In the genomic region with DNA sequence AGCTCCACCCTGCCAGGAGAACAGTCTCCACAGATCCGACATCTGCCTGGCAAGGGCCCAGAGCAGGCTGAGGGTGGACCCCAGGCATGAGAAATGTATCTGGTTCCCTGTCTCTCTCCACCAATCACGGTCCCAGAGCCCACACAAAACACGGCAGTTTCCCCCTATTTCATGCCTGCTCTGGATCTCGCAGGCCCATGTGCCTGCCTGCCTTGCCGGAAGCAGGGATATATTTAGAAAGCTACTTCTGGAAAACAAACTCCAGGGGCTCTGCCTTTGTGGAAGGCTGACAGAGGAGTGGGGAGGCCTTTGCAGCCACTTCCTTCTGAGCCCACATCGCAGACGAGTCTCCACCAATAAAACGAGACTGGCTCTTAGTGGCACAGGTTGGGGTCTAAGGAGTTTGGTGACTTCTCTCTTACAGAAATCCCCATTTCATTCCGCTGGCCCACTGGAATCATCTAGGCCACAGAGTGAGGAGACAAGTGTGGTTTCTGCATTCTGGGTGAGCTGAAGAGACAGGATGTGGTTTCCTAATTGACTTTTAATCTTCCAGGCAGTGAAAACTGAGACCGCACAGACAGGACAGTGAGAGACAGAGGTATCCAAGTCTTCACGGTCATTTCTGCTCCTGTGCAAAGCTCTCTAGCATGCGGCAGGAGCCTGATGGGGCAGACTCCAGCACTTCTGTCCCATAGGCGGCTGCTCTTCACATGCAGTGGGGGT, we compare ENCODE assay signal across 8 mouse cellular contexts. TPM values are rescaled to one million over a fixed set of nuclear protein-coding genes. Genes with fewer than 3 reads are reported as not detected.
DNase-seq lines count a peak whose midpoint lies in the region; ATAC-seq and TF ChIP-seq lines count a peak whose summit lies in the region.

No protein-coding gene starts in this region.

- H3K27me3 ChIP-seq in forebrain, embryonic 15.5 days, result no peaks in the 10 kb centered on the region
- no peaks in the 10 kb centered on the region for H3K27me3 ChIP-seq in hindbrain, postnatal 0 days (ENCODE audit: insufficient read depth, low read length)
- H3K27me3 ChIP-seq in midbrain, embryonic 15.5 days (replicated peaks), result no peaks in the 10 kb centered on the region

- H3K9ac ChIP-seq in forebrain, embryonic 15.5 days (replicated peaks), result no peak overlapping the region
- H3K9ac ChIP-seq in hindbrain, postnatal 0 days (replicated peaks; ENCODE audit: low read length), result peak overlapping the region; percentile 23; the same call in 1 of the 2 replicates
- H3K9ac ChIP-seq in midbrain, embryonic 15.5 days, result no peak overlapping the region

- no peak for TF ChIP-seq CTCF in hindbrain, postnatal 0 days (IDR thresholded peaks at IDR 0.05; ENCODE audit: low read depth)

- DNase-seq in adrenal gland, adult (ENCODE audit: inconsistent age in 2 of 2, low spot score in 1 of 2), result peak; percentile 34 to 50
- no peak for DNase-seq in adrenal gland, adult 8-10 months
- peak; percentile 63 for DNase-seq in CD4-positive, CD25-positive, alpha-beta regulatory T cell, adult 2 months (ENCODE audit: low read depth, low spot score)
- DNase-seq in hindbrain, postnatal 0 days (ENCODE audit: low spot score), result peak; percentile 44
- DNase-seq in left cerebral cortex, adult 9 months (ENCODE audit: low spot score in 2 of 2), result peak; percentile 52 to 69
- DNase-seq in thymus, adult 18-20 months, result no peak

- H3K4me1 ChIP-seq in forebrain, embryonic 15.5 days, result peaks cover 16% of the 10 kb centered on the region
- peaks cover 9% of the 10 kb centered on the region for H3K4me1 ChIP-seq in hindbrain, postnatal 0 days (ENCODE audit: insufficient read depth, low read length)
- peaks cover 8% of the 10 kb centered on the region for H3K4me1 ChIP-seq in midbrain, embryonic 15.5 days

- no peaks in the 10 kb centered on the region for H3K36me3 ChIP-seq in forebrain, embryonic 15.5 days
- H3K36me3 ChIP-seq in hindbrain, postnatal 0 days (ENCODE audit: insufficient read depth, low read length), result no peaks in the 10 kb centered on the region
- no peaks in the 10 kb centered on the region for H3K36me3 ChIP-seq in midbrain, embryonic 15.5 days (replicated peaks)

- H3K4me3 ChIP-seq in forebrain, embryonic 15.5 days, result no peak overlapping the region
- H3K4me3 ChIP-seq in hindbrain, postnatal 0 days (ENCODE audit: low read length), result no peak overlapping the region
- H3K4me3 ChIP-seq in midbrain, embryonic 15.5 days, result no peak overlapping the region

- peak; percentile 77 for ATAC-seq in forebrain, embryonic 15.5 days (replicated peaks)
- ATAC-seq in hindbrain, postnatal 0 days, result peak; percentile 63; the same call in 1 of the 2 replicates
- no peak for ATAC-seq in midbrain, embryonic 15.5 days (replicated peaks)

- H3K4me2 ChIP-seq in forebrain, embryonic 15.5 days (replicated peaks), result no peak overlapping the region
- no peak overlapping the region for H3K4me2 ChIP-seq in hindbrain, postnatal 0 days (ENCODE audit: low read depth, low read length)
- H3K4me2 ChIP-seq in midbrain, embryonic 15.5 days, result no peak overlapping the region

- H3K27ac ChIP-seq in forebrain, embryonic 15.5 days (replicated peaks), result peak overlapping the region; percentile 46
- H3K27ac ChIP-seq in hindbrain, postnatal 0 days, result 0 out of 2 replicates have a peak overlapping the region, but pooled peaks have one; percentile 0
- peak overlapping the region; percentile 35; the same call in 1 of the 2 replicates for H3K27ac ChIP-seq in midbrain, embryonic 15.5 days

- H3K9me3 ChIP-seq in forebrain, embryonic 15.5 days, result no peaks in the 10 kb centered on the region
- H3K9me3 ChIP-seq in hindbrain, postnatal 0 days (ENCODE audit: low read length), result no peaks in the 10 kb centered on the region
- no peaks in the 10 kb centered on the region for H3K9me3 ChIP-seq in midbrain, embryonic 15.5 days

- WGBS in forebrain, embryonic 15.5 days, result 58% methylated on average over 13 of the region's 13 CpGs
- WGBS in hindbrain, postnatal 0 days, result 43% methylated on average over 13 of the region's 13 CpGs
- WGBS in midbrain, embryonic 15.5 days, result 66% methylated on average over 13 of the region's 13 CpGs

RNA-seq across cellular contexts. Expression of a gene that starts 54.6 kb away (rescaled TPM):
- total RNA-seq in adrenal gland, adult 8-10 months (2022), result 1 to 10 TPM in 1 of 4 experiments, under 1 TPM in 3; 0.48 to 1.9 (median 0.78) TPM
- polyA plus RNA-seq in forebrain, embryonic 15.5 days (2015; fragmentation: Nextera tagmentation; extraction: Ambion mirVana), result not detected in 2 replicates
- total RNA-seq in hindbrain, postnatal 0 days (2014; rRNA removed), result 0.31 and 2.2 TPM in 2 replicates
- polyA plus RNA-seq in hindbrain, postnatal 0 days (2015; fragmentation: Nextera tagmentation; extraction: Ambion mirVana), result 0.23 TPM in 1 of 2 replicates, not detected in the other
- polyA plus RNA-seq in midbrain, embryonic 15.5 days (2015; fragmentation: Nextera tagmentation; extraction: Ambion mirVana), result not detected in 2 replicates

Comparison
In these comparisons a context has a peak if more than half of its experiments do, and no peak if none do; other contexts are left out.
1. DNase-seq: peak in adrenal gland, adult (2 of 2), CD4-positive, CD25-positive, alpha-beta regulatory T cell, adult 2 months (single experiment), hindbrain, postnatal 0 days (single experiment) and left cerebral cortex, adult 9 months (2 of 2); none in adrenal gland, adult 8-10 months (single experiment) and thymus, adult 18-20 months (0 of 2).
2. Peak in every context shown above with its lines, with median percentiles within 50 percentile points of each other: H3K27ac ChIP-seq.